Mouse (Mus musculus) thymus, postnatal 0 days (tissue): ENCODE measurements at regions not wholly inside any gene's neighbourhood (a gene's known extent, or its start where the extent isn't known, plus 50 kb on each side); places are given as distances from the start of the nearest gene placed in this dataset.

Experiments used
- DNase-seq: peaks from one replicate; pipeline ENCODE4 v3.0.0-alpha.2; 2015; ENCODE audit warnings: low spot score

DNA sequence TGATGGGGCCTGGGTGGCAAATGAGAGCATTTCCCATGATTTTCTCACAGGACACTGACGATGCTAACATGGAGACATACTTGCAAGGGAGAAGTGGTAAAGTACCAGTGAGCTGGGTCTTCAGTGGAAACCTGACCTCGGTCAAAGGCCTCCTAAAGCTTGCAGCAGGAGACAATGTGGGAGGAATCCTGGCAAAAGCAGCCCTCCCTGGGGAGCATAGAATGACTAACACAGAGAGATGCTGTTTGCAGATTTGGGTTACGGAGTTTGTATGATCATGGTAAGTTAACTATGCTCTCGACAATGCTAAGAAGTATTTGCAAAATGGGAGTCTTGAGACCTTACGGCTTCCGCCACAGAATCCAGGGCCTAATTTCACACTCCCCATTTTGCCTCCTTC lies 208.9 kb downstream of the Tle3 start:
- no peak for DNase-seq

DNA sequence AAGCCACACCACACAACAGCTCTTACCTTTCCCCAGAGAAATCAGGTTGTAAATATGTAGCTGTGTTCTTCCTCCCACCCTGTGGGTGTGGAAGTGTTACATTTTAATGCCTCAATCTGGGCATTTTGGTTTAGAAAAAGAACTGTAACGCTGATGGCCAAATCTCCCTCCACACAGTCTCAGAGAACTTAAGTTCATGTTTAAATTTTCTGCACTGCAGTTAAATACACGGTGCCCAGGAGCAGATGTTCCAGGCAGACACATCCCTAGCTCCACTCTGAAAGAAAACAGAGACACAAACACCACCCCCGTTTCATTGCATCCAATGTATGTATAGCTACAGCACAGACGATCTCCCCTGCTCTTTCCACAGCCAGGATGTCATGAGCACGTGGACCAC lies 206.1 kb downstream of the Tle3 start:
- no peak for DNase-seq

DNA sequence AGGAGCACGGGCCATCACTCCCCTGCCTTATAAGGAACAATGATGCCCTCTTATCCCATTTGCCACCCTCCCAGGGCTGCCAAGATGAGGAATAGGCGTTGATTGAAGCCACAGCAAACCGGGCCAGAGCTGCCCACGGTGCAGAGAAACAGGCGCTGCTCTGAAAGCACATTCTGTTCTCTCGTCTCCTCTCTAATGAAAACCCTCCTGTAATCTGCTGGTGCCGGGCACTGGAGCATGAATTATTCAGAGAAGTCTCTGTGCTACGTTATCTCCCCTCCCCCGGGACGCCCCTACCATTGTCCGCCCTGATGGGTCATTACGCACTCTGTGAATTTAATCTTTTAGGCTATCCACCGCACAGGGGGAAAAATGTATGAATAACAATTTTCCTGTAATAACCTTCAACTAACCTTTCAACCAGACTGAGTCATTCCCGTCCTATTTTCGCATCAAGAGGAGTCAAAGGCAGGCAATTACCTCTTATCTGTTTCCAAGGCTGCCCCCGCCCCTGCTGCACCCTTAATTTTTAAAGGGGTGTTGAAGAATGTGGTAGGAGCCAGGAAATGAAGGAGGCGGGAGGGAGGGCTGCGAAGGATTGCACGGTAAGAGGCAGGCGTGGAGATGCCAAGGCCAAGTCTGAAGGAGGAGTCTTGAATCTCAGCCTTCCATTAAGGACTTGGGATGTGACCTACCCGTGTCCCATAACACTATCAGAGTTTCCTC lies 201.6 kb downstream of the Tle3 start:
- DNase-seq = no peak

DNA sequence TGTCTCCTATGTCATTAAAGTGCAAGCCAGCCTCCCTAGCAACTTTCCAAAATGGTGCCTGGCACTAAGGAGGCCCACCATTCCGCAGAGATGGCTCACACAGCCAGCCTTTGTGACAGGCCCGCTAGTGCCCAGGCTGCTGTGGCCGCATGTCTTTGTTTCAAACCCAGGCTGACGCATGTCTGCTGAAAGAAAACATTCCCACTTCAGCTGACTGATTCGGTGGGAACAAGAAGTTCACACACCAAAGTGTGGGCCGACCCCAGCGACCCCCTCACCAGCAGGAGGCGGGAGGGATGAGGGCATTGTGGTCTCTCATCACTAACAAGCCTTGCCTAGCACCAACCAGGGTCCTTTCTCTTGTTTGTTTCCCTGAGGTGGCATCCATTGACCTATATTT lies 190.9 kb downstream of the Tle3 start:
- DNase-seq = no peak

DNA sequence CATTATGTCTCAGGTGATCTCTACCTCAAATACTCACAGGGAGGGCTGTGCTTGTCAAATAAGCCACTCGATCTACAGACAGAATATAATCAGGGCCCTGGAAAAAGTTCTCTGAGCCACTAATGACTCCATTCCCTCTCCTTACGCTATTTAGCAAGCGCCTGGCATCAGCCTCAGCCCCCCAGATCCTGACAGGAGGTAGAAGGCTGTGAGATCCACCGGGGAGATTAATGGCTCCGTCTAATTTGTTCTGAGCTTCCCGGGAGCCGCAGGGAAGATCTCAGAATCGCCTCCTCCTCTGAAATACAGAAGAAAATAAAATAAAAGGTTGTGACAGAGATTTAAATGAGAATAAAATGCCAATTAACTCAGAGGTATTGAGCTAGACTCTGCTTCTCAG lies 189.4 kb downstream of the Tle3 start:
- no peak for DNase-seq

DNA sequence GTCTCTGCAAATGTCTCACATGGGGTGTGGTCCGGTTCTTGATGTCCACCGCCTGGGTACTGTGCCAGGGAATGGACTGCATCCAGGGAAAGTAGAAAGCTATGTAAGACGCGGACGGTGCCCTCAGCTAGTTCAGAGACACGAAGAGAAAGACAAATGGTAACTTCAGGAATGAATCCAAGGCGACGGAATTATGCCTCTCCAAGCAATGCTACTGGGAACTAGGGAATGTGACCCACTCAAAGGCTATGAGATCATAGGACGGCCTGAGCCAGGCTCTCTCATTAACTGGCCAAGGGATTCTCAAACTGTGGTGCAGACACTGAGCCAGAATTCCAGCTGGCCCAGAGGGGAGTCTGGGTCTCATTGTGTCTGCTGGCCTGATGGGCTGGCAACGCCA lies 186.5 kb downstream of the Tle3 start:
- DNase-seq = no peak

DNA sequence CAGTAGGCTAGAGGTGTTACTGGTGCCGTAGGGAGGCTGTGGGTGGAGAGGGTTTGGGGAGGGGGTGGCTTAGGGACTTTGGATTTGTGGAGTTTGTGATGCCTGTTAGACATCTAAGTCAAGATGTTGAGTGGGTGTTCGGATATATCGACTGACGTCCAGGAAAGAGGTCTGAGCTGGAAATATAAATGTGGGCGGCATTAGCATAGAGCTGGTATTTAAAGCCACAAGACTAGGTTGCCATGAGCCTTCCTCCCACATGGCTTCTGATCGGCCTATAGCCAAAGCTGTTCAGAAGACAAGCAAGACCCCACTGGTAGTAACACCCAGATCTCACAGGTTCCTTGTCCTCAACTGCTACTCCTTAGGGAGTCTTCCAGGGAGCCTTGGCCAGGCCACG lies 184.9 kb downstream of the Tle3 start:
- no peak for DNase-seq

DNA sequence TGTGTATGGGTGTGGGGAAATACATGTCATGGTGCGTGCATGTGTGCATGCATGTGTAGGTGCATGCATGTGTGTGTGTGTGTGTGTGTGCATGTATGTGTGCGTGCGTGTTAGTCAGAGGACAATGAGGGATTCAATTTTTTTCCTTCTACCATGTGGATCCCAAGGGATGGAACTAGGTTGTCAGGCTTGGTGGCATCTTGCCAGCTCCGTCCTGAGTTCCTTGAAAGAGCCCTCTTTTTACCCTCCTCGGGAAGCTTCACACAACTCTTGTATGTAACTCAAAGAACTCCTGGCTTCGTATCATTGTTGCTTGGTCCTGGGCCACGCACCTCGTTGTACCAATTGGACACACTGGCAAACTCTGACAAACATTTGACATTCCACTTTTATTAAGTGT lies 183.0 kb downstream of the Tle3 start:
- no peak for DNase-seq

DNA sequence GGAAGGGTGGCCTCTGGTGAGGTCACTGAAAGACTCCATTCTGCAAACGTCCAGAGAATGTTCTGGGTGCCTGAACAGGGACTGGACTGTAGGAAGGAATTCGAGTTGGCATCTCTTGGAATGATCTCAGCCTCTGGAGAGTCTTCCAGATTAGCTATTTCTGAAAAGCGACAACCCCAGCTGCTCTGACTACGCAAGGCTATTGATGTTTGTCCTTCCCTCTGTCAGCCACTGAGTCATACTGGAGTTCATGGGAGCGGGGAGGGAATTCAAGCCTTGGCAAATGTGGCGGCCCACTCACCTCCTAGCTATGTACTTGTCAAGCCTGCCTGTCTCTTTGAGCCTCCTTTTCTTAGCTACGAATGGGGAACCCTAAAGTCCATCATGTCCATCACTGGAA lies 182.4 kb downstream of the Tle3 start:
- no peak for DNase-seq

DNA sequence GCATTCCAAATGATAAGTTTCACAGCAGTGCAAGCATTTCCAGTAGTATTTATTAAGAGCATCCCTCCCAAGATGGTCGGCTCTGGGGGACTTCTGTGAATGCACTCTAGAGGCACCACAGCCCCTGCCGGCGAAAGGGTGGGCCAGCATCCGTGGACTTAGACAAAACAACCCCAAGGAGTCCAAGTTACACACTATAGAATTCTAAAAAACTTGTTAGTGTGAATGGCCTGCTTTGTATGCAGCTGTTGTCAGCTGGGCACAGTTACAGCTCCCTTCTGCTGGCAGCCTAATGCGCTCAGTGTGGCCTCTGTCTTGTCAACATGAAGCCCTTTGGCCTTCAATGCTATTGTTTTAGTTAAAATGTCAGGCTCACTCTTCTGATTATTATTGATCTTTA lies 181.5 kb downstream of the Tle3 start:
- DNase-seq = no peak

DNA sequence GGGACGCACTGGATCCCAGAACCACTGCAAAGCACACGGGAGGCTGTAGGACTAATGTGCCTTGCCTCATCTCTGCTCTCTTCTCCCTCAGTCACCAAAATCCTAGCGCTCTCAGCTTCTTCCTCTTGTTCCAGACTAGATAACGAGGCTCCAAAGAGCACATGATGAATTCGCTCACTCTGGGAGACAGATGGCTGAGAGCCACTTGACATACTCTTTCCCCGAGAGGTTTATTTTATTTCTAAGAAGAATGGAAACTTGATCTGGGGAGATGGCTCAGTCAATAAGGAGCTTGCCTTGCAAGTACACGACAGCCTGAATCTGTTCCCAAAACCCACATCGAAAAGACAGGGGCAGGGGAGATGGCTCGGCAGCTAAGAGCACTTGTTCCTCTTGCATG lies 179.2 kb downstream of the Tle3 start:
- DNase-seq = no peak

DNA sequence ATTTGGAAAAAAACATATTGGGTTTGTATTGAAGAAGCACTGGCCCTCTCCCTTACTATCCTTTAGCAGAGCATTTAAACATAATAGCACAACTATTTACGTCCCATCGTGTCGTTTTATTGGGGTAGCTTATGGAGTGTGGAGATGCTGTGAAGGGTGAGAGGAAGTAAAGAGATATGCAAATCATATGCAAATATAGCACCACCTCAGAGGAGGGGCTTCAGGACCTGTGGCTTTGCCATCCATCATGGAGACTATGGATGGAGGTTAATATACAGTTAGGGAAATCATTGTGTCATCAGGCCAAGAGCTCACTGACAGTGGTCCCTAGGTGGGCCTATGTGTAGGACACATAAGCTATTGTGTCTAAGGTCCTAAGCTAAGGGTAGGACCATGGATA lies 178.2 kb downstream of the Tle3 start:
- DNase-seq = no peak

DNA sequence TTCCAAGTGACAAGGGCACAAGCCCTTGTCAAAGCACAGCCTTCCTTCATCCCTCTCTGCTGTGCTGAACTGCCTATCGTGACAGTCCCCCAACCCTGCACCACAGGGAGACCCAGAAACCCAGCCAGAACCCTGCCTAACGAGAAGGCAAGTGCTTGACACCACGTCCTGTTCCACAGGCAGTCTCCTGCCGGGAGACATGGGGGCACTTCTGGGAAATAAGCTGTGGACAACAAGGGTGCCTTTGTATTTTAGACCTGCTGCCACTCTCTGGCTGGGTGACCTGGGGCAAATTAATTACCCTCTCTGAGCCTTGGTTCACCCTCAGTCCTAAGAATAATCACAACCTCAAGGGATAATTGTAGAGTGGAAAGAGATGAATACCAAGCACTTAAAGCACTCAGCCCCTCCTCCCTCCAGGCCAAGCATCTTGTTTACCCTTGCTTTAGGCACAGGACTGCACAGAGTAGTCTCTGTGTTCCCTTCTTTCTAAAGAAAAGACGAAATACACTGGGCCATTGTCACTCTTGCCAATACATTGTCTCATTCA lies 177.6 kb downstream of the Tle3 start:
- no peak for DNase-seq

DNA sequence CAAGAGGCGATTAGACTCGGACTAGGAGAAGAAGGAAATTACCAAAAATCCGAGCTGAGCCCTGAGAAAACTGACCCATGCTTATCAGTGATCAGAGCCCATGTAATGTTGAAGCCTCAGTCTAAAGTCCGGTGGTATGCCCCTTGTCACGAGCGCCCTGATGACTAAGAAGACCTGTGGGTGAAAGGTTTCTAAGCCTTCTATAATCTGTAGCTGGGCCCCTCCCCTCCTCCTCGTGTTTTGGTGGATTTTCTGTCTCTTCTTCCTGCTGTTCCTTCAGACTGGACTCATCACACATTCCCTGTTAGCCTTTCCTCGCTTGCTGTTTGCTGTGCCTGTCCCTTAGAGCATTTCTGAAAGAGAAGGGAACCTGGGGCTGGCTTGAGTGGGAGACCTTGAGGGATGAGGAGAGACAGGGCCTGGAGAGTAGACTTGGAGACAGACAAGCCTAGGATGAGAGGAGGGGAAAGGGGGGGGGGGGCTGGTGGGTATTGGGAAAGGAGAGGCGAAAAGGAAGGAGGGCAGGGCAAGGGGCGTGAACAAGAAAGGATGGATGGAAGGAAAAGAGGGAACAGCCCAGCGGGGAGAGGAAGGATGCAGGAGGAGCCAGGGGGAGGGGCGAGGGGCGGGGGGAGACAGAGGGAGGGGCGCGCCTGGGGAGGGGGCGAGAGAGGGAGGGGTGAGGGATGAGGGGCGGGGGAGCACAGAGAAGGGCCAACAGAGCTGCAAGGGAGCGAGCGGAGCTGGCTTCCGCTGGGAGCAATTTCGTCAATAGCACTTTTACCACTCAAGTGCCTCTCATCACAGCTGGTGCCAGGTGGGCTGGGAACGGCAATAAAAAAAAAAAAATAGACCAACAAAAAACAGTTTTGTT lies 165.4 kb downstream of the Tle3 start:
- DNase-seq = no peak

DNA sequence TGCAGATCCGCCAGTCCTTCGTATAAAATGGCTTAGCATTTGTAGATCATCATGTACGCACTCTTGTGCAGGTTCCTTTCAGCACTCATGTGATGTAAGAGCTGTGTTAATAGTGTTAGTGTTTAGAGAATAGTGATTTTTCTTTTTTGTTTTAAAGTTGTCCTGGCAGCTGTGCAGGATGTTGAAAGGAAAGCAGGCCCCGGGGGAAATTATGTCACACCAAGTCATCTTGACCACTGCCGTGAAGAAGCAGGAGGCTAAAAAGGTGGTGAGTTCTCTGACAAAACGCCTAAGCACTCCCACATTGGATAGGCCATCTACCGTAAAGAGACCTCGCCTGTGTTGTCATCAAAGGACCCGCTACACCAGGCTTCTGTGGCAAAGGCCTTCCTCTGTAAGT lies 161.1 kb downstream of the Tle3 start:
- no peak for DNase-seq

DNA sequence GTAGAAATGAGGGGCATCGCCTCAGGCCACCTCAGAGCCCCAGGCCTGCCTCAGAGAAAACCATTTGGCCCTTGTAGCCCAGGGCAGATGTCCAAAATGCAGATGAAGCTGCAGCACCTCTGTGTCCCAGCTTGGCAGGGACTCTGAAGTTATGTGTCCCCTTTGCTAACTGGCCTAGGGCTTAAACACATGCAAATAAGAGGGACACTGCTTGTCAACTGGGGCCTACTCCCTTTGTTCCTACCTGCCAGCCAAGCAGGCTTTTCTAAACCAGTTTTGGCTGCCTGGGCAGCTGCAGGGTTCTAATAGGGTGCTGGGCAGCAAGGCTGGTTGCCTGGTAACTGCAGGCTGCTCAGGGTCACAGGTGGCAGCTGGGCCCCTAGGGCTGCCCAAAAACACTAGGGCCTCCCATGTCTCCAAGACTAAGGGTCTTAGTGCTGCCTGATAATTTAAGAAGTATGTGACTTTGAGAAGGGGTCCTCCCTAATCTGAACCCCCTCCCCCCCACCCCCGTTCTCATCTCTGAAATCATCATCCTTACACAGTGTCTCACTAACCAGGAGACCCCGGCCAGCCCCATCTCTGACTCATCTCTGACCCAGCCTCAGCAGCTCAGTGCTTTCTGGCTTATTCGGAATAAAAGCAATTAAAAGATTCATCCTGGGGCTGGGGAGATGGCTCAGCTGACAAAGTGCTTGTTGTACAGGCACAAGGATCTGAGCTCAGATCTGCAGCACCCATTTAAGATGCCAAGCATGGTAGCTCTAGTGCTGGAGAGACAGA lies 158.3 kb downstream of the Tle3 start:
- DNase-seq = no peak

DNA sequence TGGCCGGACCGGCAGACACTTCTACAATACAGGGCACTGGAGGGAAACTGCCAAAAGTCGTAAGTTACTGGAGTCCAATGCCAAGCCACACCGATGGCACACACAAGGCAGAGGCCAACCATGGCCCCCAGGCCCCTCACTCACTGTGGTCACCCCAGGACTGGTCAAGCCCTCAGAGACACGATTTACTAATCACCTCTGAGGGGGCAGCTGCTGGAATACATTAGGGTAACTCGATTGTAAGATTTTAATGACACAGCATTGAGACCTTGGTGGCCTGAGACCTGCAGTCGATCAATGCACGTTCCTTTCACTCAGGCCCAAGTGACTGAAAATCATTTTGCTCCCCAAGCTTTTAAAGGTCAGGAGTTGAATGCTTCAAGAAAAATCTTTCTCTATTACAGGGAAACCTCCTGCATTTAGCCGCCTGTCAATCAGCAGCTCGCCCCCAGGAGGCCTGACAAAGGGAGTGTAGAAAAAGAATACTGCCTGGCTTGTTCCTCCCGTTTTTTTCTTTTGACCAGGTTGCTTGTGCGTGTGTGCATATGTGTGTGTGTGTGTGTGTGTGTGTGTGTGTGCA lies 156.2 kb downstream of the Tle3 start:
- DNase-seq = no peak

DNA sequence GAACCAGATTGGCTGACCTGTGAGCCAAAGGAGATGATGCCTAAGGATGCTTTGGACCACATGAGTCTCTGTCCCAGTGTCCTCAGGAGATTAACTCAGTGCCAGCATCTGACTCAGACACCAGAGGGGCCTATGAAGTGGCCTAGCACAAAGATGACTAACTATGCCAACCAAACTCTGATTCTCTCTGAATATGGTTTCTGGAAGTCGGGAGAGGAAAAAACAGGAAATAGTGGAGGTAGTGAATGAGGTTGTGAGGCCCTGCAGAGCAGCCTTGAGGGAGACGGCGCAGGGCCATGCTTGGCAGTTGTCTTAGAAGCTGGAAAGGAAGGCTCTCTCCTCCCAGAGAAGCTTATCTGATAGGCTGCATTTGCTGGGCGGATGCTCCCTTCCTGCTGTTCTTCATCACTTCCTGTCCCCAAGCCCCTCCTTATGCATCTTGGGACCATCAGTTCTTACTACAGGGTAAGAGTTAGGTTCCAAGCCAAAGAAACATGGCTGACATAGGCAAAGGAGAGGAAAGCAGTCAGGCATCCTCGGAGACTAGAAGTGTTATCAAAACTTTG lies 155.4 kb downstream of the Tle3 start:
- DNase-seq = no peak

DNA sequence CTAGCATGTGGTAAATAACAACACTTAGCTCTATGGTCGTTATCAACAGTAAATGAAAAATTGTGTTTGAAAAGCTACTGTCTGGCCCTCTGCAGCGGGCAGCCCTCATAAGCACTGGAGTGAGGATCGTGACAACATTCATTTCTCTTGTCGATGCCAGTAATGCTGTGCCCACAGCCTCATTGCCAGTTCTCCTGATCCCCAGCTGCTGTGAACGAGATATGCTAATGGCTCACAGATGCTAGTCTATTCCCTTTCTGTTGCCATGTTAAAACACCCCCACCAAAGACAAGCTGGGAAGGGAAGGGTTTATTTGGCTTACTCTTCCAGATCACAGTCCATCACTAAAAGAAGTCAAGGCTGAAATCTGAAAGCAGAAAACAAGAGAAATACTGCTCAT lies 148.0 kb downstream of the Tle3 start:
- DNase-seq = no peak

DNA sequence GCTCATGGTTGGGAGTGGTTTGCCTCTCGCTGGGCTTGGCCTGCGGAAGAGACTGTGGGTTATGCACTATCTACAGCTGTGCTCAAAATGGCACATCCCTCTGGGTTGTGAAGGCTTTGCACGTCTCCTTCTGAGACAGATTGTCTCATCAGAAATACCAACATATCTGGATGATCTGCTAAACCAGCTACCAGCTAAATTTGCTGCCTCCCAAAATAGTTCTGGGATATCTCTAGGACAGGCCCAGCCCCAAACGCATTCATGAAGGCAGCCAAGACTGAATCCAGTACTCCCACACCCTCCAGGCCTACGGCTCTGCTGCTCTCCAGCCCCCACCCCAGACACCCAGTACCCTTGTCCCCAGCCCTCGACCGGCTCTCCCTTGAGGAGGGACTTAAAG lies 145.7 kb downstream of the Tle3 start:
- no peak for DNase-seq

DNA sequence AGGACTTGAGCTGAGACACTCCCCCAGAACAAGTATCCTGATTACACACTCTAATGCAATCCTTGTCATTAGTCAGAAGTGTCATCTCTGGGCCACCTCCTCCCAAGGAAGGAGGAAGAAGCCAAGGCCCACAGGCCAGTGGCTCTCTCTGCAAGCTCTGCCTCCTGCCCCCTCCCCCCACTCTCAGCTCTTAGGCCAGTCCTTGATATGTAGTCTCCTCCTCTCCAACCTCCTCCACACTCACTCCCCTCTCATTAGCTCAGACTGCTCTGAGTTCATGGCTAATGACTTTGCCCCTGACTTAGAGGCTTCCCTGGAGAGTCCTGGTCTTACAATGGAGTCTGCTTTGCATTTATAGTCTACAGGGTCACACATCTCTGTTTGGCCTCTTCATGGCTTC lies 139.3 kb downstream of the Tle3 start:
- DNase-seq = no peak
